Mouse (Mus musculus) liver, embryonic 11.5 days (tissue): ENCODE results near the gene 2210418O10Rik. TPM values are rescaled to one million over a fixed set of nuclear protein-coding genes. Genes with fewer than 3 reads are reported as not detected.
"Not testable (repeated sequence)": the region's sequence is repeated elsewhere in the genome, so short reads cannot be mapped to it uniquely, and the experiment has no call there.

Experiments
- ATAC-seq: fragments of 200-750 bp; cut with Nextera tagmentation; replicated peaks from 2 replicates; pipeline ENCODE4 v1.8.0; 2017; ENCODE audit warnings: moderate number of reproducible peaks, mild to moderate bottlenecking, moderate TSS enrichment, moderate library complexity; ENCODE audit not compliant: low FRiP score
- DNase-seq: peaks from one replicate; pipeline ENCODE4 v3.0.0-alpha.2; 2017; ENCODE audit warnings: low spot score
- H3K27ac ChIP-seq: fragments of 300-500 bp; sonication (generic); 2 replicates; pipeline ENCODE4 v1.5.1; 2014; ENCODE audit warnings: mild to moderate bottlenecking, low read depth, low read length, control low read depth
- H3K27me3 ChIP-seq: fragments of 300-500 bp; sonication (generic); replicated peaks from 2 replicates; pipeline ENCODE4 v1.6.1; 2014; ENCODE audit warnings: low read length, mixed read lengths; ENCODE audit not compliant: control insufficient read depth, insufficient read depth
- H3K36me3 ChIP-seq: fragments of 300-500 bp; sonication (generic); 2 replicates; pipeline ENCODE4 v1.6.1; 2014; ENCODE audit warnings: mild to moderate bottlenecking, low read length, moderate library complexity, mixed read lengths; ENCODE audit not compliant: control insufficient read depth, insufficient read depth
- H3K4me1 ChIP-seq: fragments of 300-500 bp; sonication (generic); replicated peaks from 2 replicates; pipeline ENCODE4 v1.6.1; 2014; ENCODE audit warnings: low read length, mixed read lengths; ENCODE audit not compliant: control insufficient read depth, insufficient read depth
- H3K4me2 ChIP-seq: fragments of 300-500 bp; sonication (generic); 2 replicates; pipeline ENCODE4 v1.6.1; 2014; ENCODE audit warnings: mild to moderate bottlenecking, control low read depth, moderate library complexity
- H3K4me3 ChIP-seq: fragments of 300-500 bp; sonication (generic); 2 replicates; pipeline ENCODE4 v1.5.1; 2014; ENCODE audit warnings: low read depth, low read length, control low read depth
- H3K9ac ChIP-seq: fragments of 300-500 bp; sonication (generic); 2 replicates; pipeline ENCODE4 v1.6.1; 2014; ENCODE audit warnings: low read depth, low read length, control low read depth
- H3K9me3 ChIP-seq: fragments of 300-500 bp; sonication (generic); 2 replicates; pipeline ENCODE4 v1.6.1; 2016; ENCODE audit warnings: low read length, inconsistent platforms, mixed read lengths; ENCODE audit not compliant: control insufficient read depth
- WGBS: fragments of 180-500 bp; shearing (Covaris S2); extraction: QIAGEN DNeasy Blood & Tissue Kit; methylation state at CpG from one replicate; pipeline ENCODE4 v1.1.7; 2014; 5-methylcytosine and 5-hydroxymethylcytosine counted together
- polyA plus RNA-seq: library from polyadenylated mRNA; unstranded; fragments of >200 nt; fragmentation: Nextera tagmentation; extraction: Ambion mirVana; gene quantifications from 2 replicates; pipeline ENCODE4 v1.2.1, GENCODE M21; 2014

The 2210418O10Rik gene
- polyA plus RNA-seq, result 7.3 and 7.8 TPM in 2 replicates

- not testable (repeated sequence) for H3K27ac ChIP-seq, H3K4me1 ChIP-seq, ATAC-seq, DNase-seq, H3K9ac ChIP-seq, H3K9me3 ChIP-seq, H3K4me2 ChIP-seq, H3K27me3 ChIP-seq, H3K4me3 ChIP-seq, H3K36me3 ChIP-seq
- WGBS, result no CpG with 5 or more reads among the region's 2 CpGs
Measured at GRCm38 (mm10) chr2:176226269-176226668, at the start of gene 2210418O10Rik. 2210418O10Rik (plus strand) TSS chr2:176226569.

- not testable (repeated sequence) for H3K9ac ChIP-seq, H3K4me3 ChIP-seq, H3K4me1 ChIP-seq, ATAC-seq, H3K27ac ChIP-seq, H3K4me2 ChIP-seq, H3K9me3 ChIP-seq, H3K36me3 ChIP-seq, H3K27me3 ChIP-seq, DNase-seq
- no CpG with 5 or more reads among the region's 1 CpGs for WGBS
Measured at GRCm38 (mm10) chr2:176248519-176248918, 22.1 kb downstream of the 2210418O10Rik start.

Other genes with a start within 250 kb of the 2210418O10Rik start
- 1.2 and 1.3 TPM in 2 replicates for gene Gm2004, start 76.7 kb upstream of the 2210418O10Rik start, polyA plus RNA-seq
- gene Gm11009, start 92.9 kb downstream of the 2210418O10Rik start, polyA plus RNA-seq, result not detected in 2 replicates
- 8.3 and 11.5 TPM in 2 replicates for gene Gm14435, start 197.0 kb downstream of the 2210418O10Rik start, polyA plus RNA-seq